12 mouse cellular contexts compared by ENCODE assay signal in the genomic region with DNA sequence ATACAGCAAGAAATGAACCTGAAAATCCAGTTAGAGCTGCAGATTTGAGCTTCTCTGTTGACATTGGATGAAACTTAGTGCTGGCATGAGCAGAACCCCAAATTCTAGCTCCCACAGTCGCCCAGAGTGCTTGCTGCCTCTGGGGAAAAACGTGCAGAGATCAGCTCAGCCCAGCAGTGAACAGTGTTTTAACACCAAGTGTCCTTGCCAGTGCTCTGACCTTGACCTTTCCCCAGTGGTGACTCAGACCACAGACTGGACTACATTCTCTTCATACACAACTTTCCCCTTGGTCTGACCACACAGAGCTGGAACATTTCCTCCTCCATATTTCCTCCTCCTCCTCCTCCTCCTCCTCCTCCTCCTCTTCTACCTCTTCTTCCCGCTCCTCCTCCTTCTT. TPM values are rescaled to one million over a fixed set of nuclear protein-coding genes. Genes with fewer than 3 reads are reported as not detected.
A peak's percentile ranks its signal among the peaks of the same experiment; 100 is the strongest.
DNase-seq lines count a peak whose midpoint lies in the region; ATAC-seq lines count a peak whose summit lies in the region.
"Had no signal": no experiment of that assay in that cellular context is flagged by ENCODE, and none has a peak within 500 bp of the region (broad histone marks: within the 10 kb centered on the region; RNA-seq: fewer than 3 reads in every experiment).

No protein-coding gene starts in this region.

- no peak for DNase-seq in heart, postnatal 14 days
- peak; percentile 54 for DNase-seq in ovary, adult 18-20 months (ENCODE audit: low spot score)
- DNase-seq in ovary, postnatal 14 days (ENCODE audit: low spot score): no peak
- no peak for DNase-seq in layer of hippocampus, postnatal 36 days
- DNase-seq: cerebellum, adult 2 months; lung, postnatal 4 days had no signal

- peak overlapping the region; percentile 87 for H3K4me2 ChIP-seq in heart, embryonic 11.5 days
- H3K4me2 ChIP-seq in intestine, embryonic 16.5 days (ENCODE audit: low read depth, low read length): peak overlapping the region; percentile 83
- H3K4me2 ChIP-seq in stomach, embryonic 16.5 days (ENCODE audit: low read depth, low read length): peak overlapping the region; percentile 35; the same call in 1 of the 2 replicates
- H3K4me2 ChIP-seq: hindbrain, embryonic 13.5 days had no signal

- no peaks in the 10 kb centered on the region for H3K36me3 ChIP-seq in heart, embryonic 11.5 days (ENCODE audit: control insufficient read depth, insufficient read depth, low read length)
- H3K36me3 ChIP-seq in intestine, embryonic 16.5 days (ENCODE audit: control insufficient read depth, insufficient read depth, low read length): no peaks in the 10 kb centered on the region
- H3K36me3 ChIP-seq in stomach, embryonic 16.5 days (ENCODE audit: control insufficient read depth, insufficient read depth, low read length): no peaks in the 10 kb centered on the region
- H3K36me3 ChIP-seq: hindbrain, embryonic 13.5 days had no signal

- peak overlapping the region; percentile 90 for H3K4me3 ChIP-seq in heart, embryonic 11.5 days (ENCODE audit: low read depth, low read length)
- H3K4me3 ChIP-seq in intestine, embryonic 16.5 days (ENCODE audit: low read length): peak overlapping the region; percentile 85
- peak overlapping the region; percentile 71; the same call in 1 of the 2 replicates for H3K4me3 ChIP-seq in stomach, embryonic 16.5 days (replicated peaks; ENCODE audit: low read length)
- H3K4me3 ChIP-seq: hindbrain, embryonic 13.5 days had no signal

- H3K9me3 ChIP-seq in heart, embryonic 11.5 days (replicated peaks; ENCODE audit: control insufficient read depth, low read length): no peaks in the 10 kb centered on the region
- no peaks in the 10 kb centered on the region for H3K9me3 ChIP-seq in intestine, embryonic 16.5 days (ENCODE audit: control insufficient read depth, low read length)
- H3K9me3 ChIP-seq in stomach, embryonic 16.5 days (replicated peaks; ENCODE audit: control insufficient read depth, low read length): no peaks in the 10 kb centered on the region
- H3K9me3 ChIP-seq: hindbrain, embryonic 13.5 days had no signal

- no peak for ATAC-seq in heart, embryonic 11.5 days (replicated peaks; ENCODE audit: insufficient number of reproducible peaks, low FRiP score, low TSS enrichment)
- ATAC-seq in intestine, embryonic 16.5 days: no peak
- no peak for ATAC-seq in stomach, embryonic 16.5 days (ENCODE audit: insufficient read depth, low FRiP score)
- ATAC-seq in erythroid progenitor cell, adult 5-6 weeks (replicated peaks; ENCODE audit: low FRiP score, poor library complexity, severe bottlenecking): no peak

- intact Hi-C loops in heart, postnatal 14 days (cut with DNase I): no loop called here

- H3K27ac ChIP-seq in heart, embryonic 11.5 days (ENCODE audit: low read depth, low read length): peak overlapping the region; percentile 36; the same call in 1 of the 2 replicates
- H3K27ac ChIP-seq in intestine, embryonic 16.5 days (ENCODE audit: low read length): no peak overlapping the region
- no peak overlapping the region; the same call in 1 of the 2 replicates for H3K27ac ChIP-seq in stomach, embryonic 16.5 days (ENCODE audit: low read length)
- H3K27ac ChIP-seq: hindbrain, embryonic 13.5 days had no signal

- peaks cover 18% of the 10 kb centered on the region; the same call in 1 of the 2 replicates for H3K27me3 ChIP-seq in heart, embryonic 11.5 days (ENCODE audit: control insufficient read depth, insufficient read depth, low read length)
- H3K27me3 ChIP-seq in intestine, embryonic 16.5 days (replicated peaks; ENCODE audit: control insufficient read depth, insufficient read depth, low read length): 0 out of 2 replicates have a peak, but pooled peaks cover 10% of the 10 kb centered on the region
- H3K27me3 ChIP-seq in stomach, embryonic 16.5 days (ENCODE audit: control insufficient read depth, insufficient read depth, low read length): peaks cover 14% of the 10 kb centered on the region; the same call in 1 of the 2 replicates

- 40% methylated on average over 3 of the region's 3 CpGs for WGBS in heart, embryonic 11.5 days (ENCODE audit: insufficient replicate concordance)
- 41% methylated on average over 3 of the region's 3 CpGs for WGBS in intestine, embryonic 16.5 days
- WGBS in stomach, embryonic 16.5 days: 59% methylated on average over 3 of the region's 3 CpGs

- H3K9ac ChIP-seq in heart, embryonic 11.5 days (ENCODE audit: low read depth, low read length): peak overlapping the region; percentile 79
- 0 out of 2 replicates have a peak overlapping the region, but pooled peaks have one; percentile 28 for H3K9ac ChIP-seq in intestine, embryonic 16.5 days (ENCODE audit: low read depth, low read length)
- H3K9ac ChIP-seq in stomach, embryonic 16.5 days (ENCODE audit: low read length): no peak overlapping the region
- H3K9ac ChIP-seq: hindbrain, embryonic 13.5 days had no signal

- H3K4me1 ChIP-seq in heart, embryonic 11.5 days (ENCODE audit: control insufficient read depth, insufficient read depth, low read length): peaks cover 14% of the 10 kb centered on the region
- H3K4me1 ChIP-seq in intestine, embryonic 16.5 days (ENCODE audit: control insufficient read depth, insufficient read depth, low read length): peaks cover 11% of the 10 kb centered on the region
- H3K4me1 ChIP-seq in stomach, embryonic 16.5 days (ENCODE audit: control insufficient read depth, insufficient read depth, low read length): peaks cover 4% of the 10 kb centered on the region; the same call in 1 of the 2 replicates

RNA-seq across cellular contexts. Expression of a gene that starts 1.6 kb away (rescaled TPM):
- 28.2 and 30.6 TPM in 2 replicates for polyA plus RNA-seq in heart, embryonic 11.5 days (2014; fragmentation: Nextera tagmentation; extraction: Ambion mirVana)
- total RNA-seq in heart, postnatal 14 days (2021): 1 to 10 TPM; 2.8 to 2.9 TPM
- 71.7 and 75.3 TPM in 2 replicates for polyA plus RNA-seq in intestine, embryonic 16.5 days (2015; fragmentation: Nextera tagmentation; extraction: Ambion mirVana)
- 22.6 and 25.5 TPM in 2 replicates for polyA plus RNA-seq in stomach, embryonic 16.5 days (2015; fragmentation: Nextera tagmentation; extraction: Ambion mirVana)
- 5.0 and 6.3 TPM in 2 replicates for total RNA-seq in erythroid progenitor cell, adult 5-6 weeks (2015; ENCODE audit: low replicate concordance)
- total RNA-seq in erythroid progenitor cell, adult 5-6 weeks (2017; ENCODE audit: low replicate concordance): 3.5 and 8.6 TPM in 2 replicates
- total RNA-seq in layer of hippocampus, postnatal 36 days (2021): 1 to 10 TPM; 3.2 to 3.4 TPM

RNA-seq across cellular contexts. Expression of a gene that starts 43.1 kb away (rescaled TPM):
- 334 and 393 TPM in 2 replicates for polyA plus RNA-seq in heart, embryonic 11.5 days (2014; fragmentation: Nextera tagmentation; extraction: Ambion mirVana)
- 100 to 1,000 TPM; 328 to 332 TPM for total RNA-seq in heart, postnatal 14 days (2021)
- polyA plus RNA-seq in intestine, embryonic 16.5 days (2015; fragmentation: Nextera tagmentation; extraction: Ambion mirVana): 256 and 550 TPM in 2 replicates
- 241 and 263 TPM in 2 replicates for polyA plus RNA-seq in stomach, embryonic 16.5 days (2015; fragmentation: Nextera tagmentation; extraction: Ambion mirVana)
- 113 and 132 TPM in 2 replicates for total RNA-seq in erythroid progenitor cell, adult 5-6 weeks (2015; ENCODE audit: low replicate concordance)
- total RNA-seq in erythroid progenitor cell, adult 5-6 weeks (2017; ENCODE audit: low replicate concordance): 119 TPM in 2 replicates
- total RNA-seq in layer of hippocampus, postnatal 36 days (2021): 100 to 1,000 TPM; 267 to 270 TPM

RNA-seq across cellular contexts. Expression of a gene that starts 51.9 kb away (rescaled TPM):
- polyA plus RNA-seq in heart, embryonic 11.5 days (2014; fragmentation: Nextera tagmentation; extraction: Ambion mirVana): 132 and 142 TPM in 2 replicates
- 100 to 1,000 TPM; 380 to 433 TPM for total RNA-seq in heart, postnatal 14 days (2021)
- polyA plus RNA-seq in intestine, embryonic 16.5 days (2015; fragmentation: Nextera tagmentation; extraction: Ambion mirVana): 0.29 and 0.40 TPM in 2 replicates
- 0.69 and 4.2 TPM in 2 replicates for polyA plus RNA-seq in stomach, embryonic 16.5 days (2015; fragmentation: Nextera tagmentation; extraction: Ambion mirVana)
- not detected in 2 replicates for total RNA-seq in erythroid progenitor cell, adult 5-6 weeks (2015; ENCODE audit: low replicate concordance)
- 3.7 TPM in 1 of 2 replicates, not detected in the other for total RNA-seq in erythroid progenitor cell, adult 5-6 weeks (2017; ENCODE audit: low replicate concordance)
- total RNA-seq in layer of hippocampus, postnatal 36 days (2021): 1 to 10 TPM in 1 of 2 experiments, under 1 TPM in 1; 0.27 to 1.3 TPM
- polyA plus RNA-seq: large intestine, adult 2 months had no signal

Comparison
In these comparisons a context has a peak if more than half of its experiments do, and no peak if none do; other contexts are left out.
1. H3K4me2 ChIP-seq: peak in every context shown above with its lines; median percentile 87 in heart, embryonic 11.5 days; 83 in intestine, embryonic 16.5 days; 35 in stomach, embryonic 16.5 days.
2. RNA of a gene that starts 51.9 kb away (total RNA-seq): 380 to 433 TPM in heart, postnatal 14 days; 0.27 to 1.3 TPM in layer of hippocampus, postnatal 36 days and 3.7 TPM in erythroid progenitor cell, adult 5-6 weeks; every median in the first group is over 10 times any median in the second.
3. Peak in every context shown above with its lines, with median percentiles within 50 percentile points of each other: H3K4me3 ChIP-seq.